Mouse (Mus musculus) inflammation-experienced regulatory T-cells, adult 6 months (primary cell): ENCODE data around the gene L3mbtl2. TPM values are rescaled to one million over a fixed set of nuclear protein-coding genes. Genes with fewer than 3 reads are reported as not detected.
"Not testable (repeated sequence)": the region's sequence is repeated elsewhere in the genome, so short reads cannot be mapped to it uniquely, and the experiment has no call there.

Experiments
- ATAC-seq: one replicate; pipeline ENCODE4 v1.8.0; 2017
- polyA plus RNA-seq, 3 experiments: library from polyadenylated mRNA; unstranded; fragments of 100-300 nt; shearing (Covaris generic); gene quantifications; one replicate each; pipeline ENCODE4 v1.2.1; 2017

The L3mbtl2 gene
- polyA plus RNA-seq, result 10 to 100 TPM; 23.1 to 24.7 (median 24.1) TPM

DNA sequence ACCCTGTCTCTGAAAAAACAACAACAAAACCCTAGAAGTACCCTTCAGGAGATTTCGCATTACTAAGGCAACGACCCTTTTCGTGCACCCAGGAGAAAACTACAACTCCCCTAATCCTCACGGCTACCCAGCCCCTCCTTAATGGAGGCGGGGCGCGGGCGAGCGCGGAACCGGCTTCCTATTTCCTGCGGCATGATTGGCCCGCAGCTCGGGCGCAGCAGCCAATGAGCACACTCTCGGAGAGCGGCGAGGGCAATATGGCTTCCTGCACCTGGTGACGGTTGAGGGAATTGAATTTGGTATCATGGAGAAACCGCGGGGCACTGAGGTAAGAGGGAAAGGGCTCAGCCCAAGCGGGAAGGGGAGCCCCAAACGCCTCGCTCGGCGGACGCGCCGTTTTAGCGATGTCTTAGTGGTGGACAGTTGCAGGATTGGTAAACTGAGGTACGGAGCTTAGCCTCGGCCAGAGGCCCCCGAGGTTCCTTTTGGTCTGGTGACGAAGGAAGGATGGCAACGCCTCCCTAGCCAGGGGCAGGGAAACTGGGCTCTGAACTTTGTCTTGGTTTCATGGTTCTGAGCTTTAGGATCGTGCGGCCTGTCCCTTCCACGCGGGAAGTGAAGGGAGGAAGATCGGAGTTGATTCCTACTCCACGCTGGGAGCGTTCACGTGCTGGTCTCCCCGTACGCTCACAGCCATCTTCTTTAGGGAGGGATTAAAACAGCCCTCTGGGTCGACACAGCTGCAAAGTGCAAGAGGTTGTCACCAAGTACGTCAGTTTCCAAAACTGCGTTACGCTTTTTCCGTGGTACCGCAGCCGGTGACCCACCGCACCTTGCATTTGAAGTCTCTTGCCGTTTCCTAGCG is at the start of gene L3mbtl2:
L3mbtl2 (plus strand) TSS at position 193 of the 865 bp plus-strand sequence.
- ATAC-seq, result peak; percentile 99

DNA sequence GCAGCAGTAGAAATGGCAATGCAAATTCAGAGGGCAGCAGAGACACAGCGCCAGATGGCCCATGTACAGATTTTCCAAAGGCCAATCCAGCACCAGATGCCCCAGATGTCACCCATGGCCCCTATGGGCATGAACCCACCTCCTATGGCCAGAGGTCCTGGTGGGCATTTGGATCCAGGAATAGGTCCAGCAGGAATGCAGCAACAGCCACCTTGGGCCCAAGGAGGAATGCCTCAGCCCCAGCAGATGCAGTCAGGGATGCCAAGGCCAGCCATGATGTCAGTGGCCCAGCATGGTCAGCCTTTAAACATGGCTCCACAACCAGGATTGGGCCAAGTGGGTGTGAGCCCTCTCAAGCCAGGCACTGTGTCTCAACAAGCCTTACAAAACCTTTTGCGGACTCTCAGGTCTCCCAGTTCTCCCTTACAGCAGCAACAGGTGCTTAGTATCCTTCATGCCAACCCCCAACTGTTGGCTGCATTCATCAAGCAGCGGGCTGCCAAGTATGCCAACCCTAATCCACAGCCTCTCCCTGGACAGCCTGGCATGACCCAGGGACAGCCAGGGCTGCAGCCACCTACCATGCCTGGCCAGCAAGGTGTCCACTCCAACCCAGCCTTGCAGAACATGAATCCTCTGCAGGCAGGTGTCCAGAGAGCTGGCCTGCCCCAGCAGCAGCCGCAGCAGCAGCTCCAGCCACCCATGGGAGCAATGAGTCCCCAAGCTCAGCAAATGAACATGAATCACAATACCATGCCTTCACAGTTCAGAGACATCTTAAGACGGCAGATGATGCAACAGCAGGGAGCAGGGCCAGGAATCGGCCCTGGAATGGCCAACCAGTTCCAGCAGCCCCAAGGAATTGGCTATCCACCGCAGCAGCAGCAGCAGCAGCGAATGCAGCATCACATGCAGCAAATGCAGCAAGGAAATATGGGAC is 13.9 kb upstream of the L3mbtl2 start:
- ATAC-seq, result no peak

GRCm38 (mm10) chr15:81650636-81651035 is 13.1 kb upstream of the L3mbtl2 start:
- no peak for ATAC-seq

DNA sequence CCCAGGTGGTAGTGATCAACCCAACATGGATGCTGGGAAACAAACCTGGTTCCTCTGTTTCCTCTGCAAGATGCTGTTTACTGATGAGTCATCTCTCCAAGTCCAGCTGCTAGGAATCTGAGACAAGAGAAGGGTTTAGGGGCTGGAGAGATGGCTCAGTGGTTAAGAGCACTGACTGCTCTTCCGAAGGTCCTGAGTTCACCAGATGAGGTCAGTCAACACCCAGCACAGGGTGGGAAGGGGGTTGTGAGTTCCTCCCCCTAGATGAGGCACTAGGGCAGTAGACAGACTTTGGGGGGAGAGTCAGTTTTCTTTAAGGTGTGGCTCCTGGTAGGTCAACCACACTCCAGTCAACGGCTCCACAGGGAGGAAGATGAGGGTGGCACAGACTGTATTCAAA is 2.0 kb upstream of the L3mbtl2 start:
- no peak for ATAC-seq

DNA sequence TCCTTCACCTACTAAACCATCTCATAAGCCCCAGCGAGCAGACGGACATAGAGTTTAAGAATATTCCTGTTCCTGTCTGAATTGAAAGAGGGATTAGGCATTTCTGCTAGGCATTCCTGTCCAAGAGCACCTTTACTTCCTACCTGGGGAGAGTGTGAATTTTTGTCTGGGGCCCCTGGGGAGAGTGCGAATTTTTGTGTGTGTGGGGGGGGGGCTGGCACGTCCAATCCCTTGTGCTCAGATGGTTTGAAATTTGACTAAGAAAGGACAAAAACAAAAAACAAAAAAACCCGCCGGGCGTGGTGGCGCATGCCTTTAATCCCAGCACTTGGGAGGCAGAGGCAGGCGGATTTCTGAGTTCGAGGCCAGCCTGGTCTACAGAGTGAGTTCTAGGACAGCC is 408 bp upstream of the L3mbtl2 start:
- ATAC-seq, result no peak

DNA sequence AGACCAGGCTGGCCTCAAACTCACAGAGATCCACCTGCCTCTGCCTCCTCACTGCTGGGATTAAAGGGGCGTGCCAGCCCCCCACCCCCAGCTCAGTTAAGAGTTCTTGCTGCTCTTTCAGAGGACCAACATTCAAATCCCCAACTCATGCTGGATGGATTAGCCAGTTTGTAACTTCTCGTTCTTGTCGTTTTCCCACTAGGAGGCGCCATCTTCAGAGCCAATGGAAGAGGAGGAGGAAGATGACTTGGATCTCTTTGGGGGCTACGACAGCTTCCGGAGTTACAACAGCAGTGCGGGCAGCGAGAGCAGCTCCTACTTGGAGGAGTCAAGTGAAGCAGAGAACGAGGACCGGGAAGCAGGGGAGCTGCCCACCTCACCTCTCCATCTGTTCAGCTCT is 3.3 kb downstream of the L3mbtl2 start:
- ATAC-seq, result no peak

DNA sequence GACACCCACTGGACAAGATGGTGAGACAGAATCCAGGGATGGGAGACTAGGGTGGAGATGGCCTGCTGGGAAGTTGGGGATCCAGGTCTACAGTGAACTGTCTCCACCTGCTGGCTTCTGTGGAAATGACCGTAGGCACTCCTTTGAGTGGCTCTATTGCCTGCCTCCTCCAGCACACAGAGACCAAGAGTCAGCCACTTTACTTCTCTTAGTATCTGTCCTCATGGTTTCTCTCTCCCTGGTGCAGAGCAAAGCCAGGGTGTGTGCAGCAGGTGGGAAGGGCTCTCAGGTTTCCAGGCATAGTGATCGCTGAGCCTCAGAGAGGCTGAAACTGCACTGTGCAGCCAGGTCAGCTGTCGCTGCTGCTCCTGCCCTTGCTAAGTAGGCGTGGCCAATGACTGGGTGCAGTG is 6.5 kb downstream of the L3mbtl2 start:
- no peak for ATAC-seq

GRCm38 (mm10) chr15:81676637-81677036 is 12.9 kb downstream of the L3mbtl2 start:
- ATAC-seq, result no peak

GRCm38 (mm10) chr15:81680301-81680805 is 16.7 kb downstream of the L3mbtl2 start:
- no peak for ATAC-seq

- ATAC-seq, result peak; percentile 38
These were observed 29.8 kb downstream of the L3mbtl2 start for GRCm38 (mm10) chr15:81693366-81693966.

GRCm38 (mm10) chr15:81693967-81694881 is 30.5 kb downstream of the L3mbtl2 start:
- peak; percentile 56 for ATAC-seq

DNA sequence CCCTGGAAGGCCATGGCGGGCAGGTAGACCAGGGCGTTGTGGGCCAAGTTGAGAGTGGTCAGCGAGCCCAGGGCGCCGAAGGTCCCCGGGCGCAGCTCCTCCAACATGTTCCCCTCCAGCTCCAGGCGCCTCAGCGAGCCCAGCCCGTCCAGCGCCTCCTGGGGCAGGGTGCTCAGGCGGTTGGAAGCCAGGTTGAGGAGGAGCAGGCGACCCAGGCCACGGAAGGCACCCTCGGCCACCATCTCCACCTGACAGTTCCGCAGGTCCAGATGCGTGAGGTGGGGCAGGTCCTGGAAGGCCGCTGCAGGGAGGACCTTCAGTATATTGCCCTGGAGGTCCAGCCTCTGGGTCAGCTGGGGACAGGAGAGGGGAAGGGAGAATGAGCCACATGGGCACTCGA is 31.2 kb downstream of the L3mbtl2 start:
- ATAC-seq, result no peak

DNA sequence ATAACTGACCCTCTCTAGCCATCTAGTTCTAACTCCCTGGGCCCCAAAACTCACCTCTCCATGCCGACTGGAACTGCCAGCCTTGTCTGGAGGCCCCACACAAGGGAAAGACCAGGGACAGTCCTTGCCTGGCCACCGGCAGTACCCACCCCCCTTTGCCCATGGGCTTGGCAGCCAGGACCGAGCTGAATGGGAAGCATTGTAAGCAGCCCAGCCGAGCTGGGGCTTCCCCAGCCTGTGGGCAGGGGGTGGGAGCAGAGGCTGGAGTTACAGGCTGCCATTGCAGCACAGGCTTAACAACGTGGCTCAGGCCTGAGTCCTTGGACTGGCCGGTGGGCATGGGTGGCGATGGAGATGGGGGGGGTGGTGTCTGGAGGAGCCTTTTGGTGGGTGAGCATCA is 33.5 kb downstream of the L3mbtl2 start, which contains the start of gene Chadl:
Chadl (minus strand) TSS at position 113 of the 400 bp plus-strand sequence.
- ATAC-seq, result no peak

GRCm38 (mm10) chr15:81697847-81698246 is 34.2 kb downstream of the L3mbtl2 start:
- peak; percentile 37 for ATAC-seq

GRCm38 (mm10) chr15:81698532-81698931 is 34.8 kb downstream of the L3mbtl2 start:
- ATAC-seq, result no peak

DNA sequence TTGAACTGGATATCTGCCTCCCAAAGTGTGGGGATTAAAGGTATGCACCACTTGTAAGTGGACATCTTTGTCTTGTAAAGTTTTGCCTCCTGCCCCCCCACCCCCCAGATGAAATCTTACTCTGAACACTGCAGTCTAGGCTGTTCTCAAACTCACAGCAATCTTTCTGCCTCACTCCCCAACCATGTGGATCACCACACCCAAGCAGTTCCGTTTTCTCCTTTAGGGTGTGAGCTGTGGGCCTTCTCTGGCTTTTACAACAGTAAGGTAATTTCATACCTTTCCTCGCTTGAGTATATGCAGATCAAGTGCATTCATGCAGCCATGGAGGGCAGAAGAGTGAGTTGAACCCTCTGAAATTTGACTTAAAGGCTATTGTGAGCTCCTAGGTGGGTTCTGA is 36.5 kb downstream of the L3mbtl2 start:
- no peak for ATAC-seq

GRCm38 (mm10) chr15:81700601-81701000 is 36.9 kb downstream of the L3mbtl2 start:
- ATAC-seq, result no peak

DNA sequence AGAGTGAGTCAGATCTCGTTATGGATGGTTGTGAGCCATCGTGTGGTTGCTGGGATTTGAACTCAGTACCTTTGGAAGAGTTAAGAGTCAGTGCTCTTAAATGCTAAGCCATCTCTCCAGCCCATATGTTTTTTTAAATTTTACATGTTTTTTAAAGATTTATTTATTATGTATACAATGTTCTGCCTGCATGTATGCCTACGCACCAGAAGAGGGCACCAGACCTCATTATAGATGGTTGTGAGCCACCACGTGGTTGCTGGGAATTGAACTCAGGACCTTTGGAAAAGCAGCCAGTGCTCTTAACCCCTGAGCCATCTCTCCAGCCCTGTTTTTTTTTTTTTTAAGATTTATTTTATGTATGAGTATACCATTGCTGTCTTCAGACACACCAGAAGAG is 37.7 kb downstream of the L3mbtl2 start:
- ATAC-seq, result not testable (repeated sequence)

DNA sequence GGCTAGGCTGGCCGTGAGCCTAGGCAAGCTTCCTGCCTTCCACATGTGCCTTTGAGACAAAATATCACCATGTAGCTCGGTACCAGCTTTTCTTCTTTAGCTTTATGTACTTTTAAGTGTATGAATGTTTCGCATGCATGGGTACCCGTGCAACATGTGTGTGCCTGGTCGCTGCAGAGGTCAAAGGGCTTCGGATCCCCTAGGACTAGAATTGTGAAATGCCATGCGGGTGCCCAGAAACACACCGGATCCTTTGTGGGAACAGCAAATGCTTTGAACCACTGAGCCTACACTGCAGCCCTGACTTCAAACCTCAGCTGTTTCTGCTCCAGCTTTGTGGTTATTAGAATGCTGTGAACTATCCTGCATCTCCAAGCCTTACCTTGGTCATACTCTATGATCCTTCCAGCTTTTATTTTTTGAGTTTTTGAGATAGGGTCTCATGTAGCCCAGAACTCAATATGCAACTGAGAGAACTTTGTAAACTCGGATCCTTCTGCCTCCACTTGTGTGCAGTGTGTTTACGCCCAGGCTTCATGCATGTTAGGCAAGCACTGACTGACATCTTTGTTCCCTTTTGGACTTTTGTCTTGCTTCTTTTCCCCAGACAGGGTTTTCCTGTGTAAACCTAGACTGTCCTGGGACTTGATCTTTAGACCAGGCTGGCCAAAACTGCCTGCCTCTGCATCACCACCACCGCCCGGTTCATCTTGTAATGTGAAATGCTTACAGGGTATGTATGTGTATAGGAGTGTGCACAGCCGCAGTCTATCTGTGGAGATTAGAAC is 38.8 kb downstream of the L3mbtl2 start:
- no peak for ATAC-seq

- ATAC-seq, result no peak
These were observed 39.4 kb downstream of the L3mbtl2 start for GRCm38 (mm10) chr15:81703094-81703489.

GRCm38 (mm10) chr15:81708991-81709390 is 45.3 kb downstream of the L3mbtl2 start:
- no peak for ATAC-seq
